Comparison of ENCODE assay signal across 16 mouse cellular contexts in genomic region chr6:145478821-145479271, GRCm38 (mm10).
DNase-seq lines count a peak whose midpoint lies in the region; ATAC-seq and TF ChIP-seq lines count a peak whose summit lies in the region.
"Had no signal": no experiment of that assay in that cellular context is flagged by ENCODE, and none has a peak within 500 bp of the region (broad histone marks: within the 10 kb centered on the region; RNA-seq: fewer than 3 reads in every experiment).

No protein-coding gene starts in this region.

- TF ChIP-seq POLR2A in testis, adult 2 months (IDR thresholded peaks at IDR 0.05; ENCODE audit: control insufficient read depth, low read depth, low read length): no peak

- H3K27ac ChIP-seq in forebrain, embryonic 10.5 days: peak overlapping the region; percentile 22; the same call in 1 of the 2 replicates
- no peak overlapping the region for H3K27ac ChIP-seq in forebrain, embryonic 15.5 days (replicated peaks)
- no peak overlapping the region for H3K27ac ChIP-seq in testis, adult 2 months (ENCODE audit: control insufficient read depth, insufficient read depth, low read depth, low read length)
- no peak overlapping the region for H3K27ac ChIP-seq in layer of hippocampus, adult 2 months
- H3K27ac ChIP-seq: forebrain, embryonic 13.5 days; liver, embryonic 13.5 days; midbrain, embryonic 10.5 days; neural tube, embryonic 12.5 days had no signal

- DNase-seq in forebrain, embryonic 10.5 days (ENCODE audit: extremely low spot score, low spot score): no peak
- DNase-seq in testis, postnatal 10 days (ENCODE audit: low spot score): no peak
- peak; percentile 67 for DNase-seq in kidney, postnatal 14 days
- DNase-seq in layer of hippocampus, adult 2 months (ENCODE audit: low spot score in 2 of 2): no peak
- DNase-seq: cerebellum, adult 9-11 months; heart, postnatal 4 days; left cerebral cortex, postnatal 4 days; liver, embryonic 13.5 days; lung, postnatal 14 days had no signal

- H3K27me3 ChIP-seq in forebrain, embryonic 10.5 days (ENCODE audit: poor library complexity, severe bottlenecking): no peaks in the 10 kb centered on the region
- H3K27me3 ChIP-seq in forebrain, embryonic 15.5 days: no peaks in the 10 kb centered on the region
- no peaks in the 10 kb centered on the region for H3K27me3 ChIP-seq in testis, adult 2 months (ENCODE audit: control insufficient read depth, insufficient read depth, low read length)
- H3K27me3 ChIP-seq: forebrain, embryonic 13.5 days; liver, embryonic 13.5 days; neural tube, embryonic 12.5 days had no signal

- H3K4me2 ChIP-seq in forebrain, embryonic 15.5 days (replicated peaks): no peak overlapping the region
- H3K4me2 ChIP-seq: forebrain, embryonic 13.5 days; liver, embryonic 13.5 days; neural tube, embryonic 12.5 days had no signal

- no peak for ATAC-seq in forebrain, embryonic 15.5 days (replicated peaks)
- no peak for ATAC-seq in CD4-positive, CD25-positive, alpha-beta regulatory T cell, adult 4 months
- ATAC-seq in megakaryocyte progenitor cell, adult 5-6 weeks (replicated peaks; ENCODE audit: poor library complexity): no peak
- ATAC-seq: forebrain, embryonic 13.5 days had no signal

- no peaks in the 10 kb centered on the region for H3K36me3 ChIP-seq in forebrain, embryonic 10.5 days (replicated peaks)
- no peaks in the 10 kb centered on the region for H3K36me3 ChIP-seq in forebrain, embryonic 15.5 days
- no peaks in the 10 kb centered on the region for H3K36me3 ChIP-seq in testis, adult 2 months (ENCODE audit: control insufficient read depth, insufficient read depth, low read length)
- H3K36me3 ChIP-seq: liver, embryonic 13.5 days; midbrain, embryonic 10.5 days; neural tube, embryonic 12.5 days had no signal

- no peaks in the 10 kb centered on the region for H3K9me3 ChIP-seq in forebrain, embryonic 10.5 days
- no peaks in the 10 kb centered on the region for H3K9me3 ChIP-seq in forebrain, embryonic 15.5 days
- H3K9me3 ChIP-seq: forebrain, embryonic 13.5 days; liver, embryonic 13.5 days; midbrain, embryonic 10.5 days; neural tube, embryonic 12.5 days had no signal

- TF ChIP-seq CTCF in testis, adult 2 months (IDR thresholded peaks at IDR 0.05; ENCODE audit: control insufficient read depth, insufficient read depth, insufficient replicate concordance, low read depth, low read length): no peak
- no peak for TF ChIP-seq CTCF in layer of hippocampus, adult 2 months (conservative IDR thresholded peaks at IDR 0.05)

- WGBS in forebrain, embryonic 10.5 days: 60% methylated on average over 4 of the region's 4 CpGs
- 85% methylated on average over 4 of the region's 4 CpGs for WGBS in forebrain, embryonic 15.5 days

- H3K4me3 ChIP-seq in forebrain, embryonic 10.5 days: no peak overlapping the region
- H3K4me3 ChIP-seq in forebrain, embryonic 15.5 days: no peak overlapping the region
- H3K4me3 ChIP-seq in testis, adult 2 months (ENCODE audit: control insufficient read depth, low read depth, low read length): peak overlapping the region; percentile 52
- H3K4me3 ChIP-seq in layer of hippocampus, adult 2 months: no peak overlapping the region
- H3K4me3 ChIP-seq: forebrain, embryonic 13.5 days; liver, embryonic 13.5 days; midbrain, embryonic 10.5 days; neural tube, embryonic 12.5 days had no signal

- H3K9ac ChIP-seq in forebrain, embryonic 15.5 days (replicated peaks): no peak overlapping the region
- H3K9ac ChIP-seq: forebrain, embryonic 13.5 days; liver, embryonic 13.5 days; neural tube, embryonic 12.5 days had no signal

- H3K4me1 ChIP-seq in forebrain, embryonic 10.5 days: peaks cover 40% of the 10 kb centered on the region
- H3K4me1 ChIP-seq in forebrain, embryonic 15.5 days: peaks cover 23% of the 10 kb centered on the region
- H3K4me1 ChIP-seq in testis, adult 2 months (ENCODE audit: control insufficient read depth, insufficient read depth, low read length): peaks cover 4% of the 10 kb centered on the region; the same call in 1 of the 2 replicates
- H3K4me1 ChIP-seq: liver, embryonic 13.5 days had no signal
